Comparison of ENCODE assay signal across 10 mouse cellular contexts in genomic region chr15:81235086-81235920, GRCm38 (mm10). TPM values are rescaled to one million over a fixed set of nuclear protein-coding genes. Genes with fewer than 3 reads are reported as not detected.
DNase-seq lines count a peak whose midpoint lies in the region; ATAC-seq and TF ChIP-seq lines count a peak whose summit lies in the region.
"Had no signal": no experiment of that assay in that cellular context is flagged by ENCODE, and none has a peak within 500 bp of the region (broad histone marks: within the 10 kb centered on the region; RNA-seq: fewer than 3 reads in every experiment).

Gene Mchr1 (plus strand): TSS chr15:81235499.

- H3K4me3 ChIP-seq in forebrain, embryonic 13.5 days: peak within 1 kb of the TSS; percentile 46
- peak within 1 kb of the TSS; percentile 75 for H3K4me3 ChIP-seq in layer of hippocampus, adult 2 months
- peak within 1 kb of the TSS; percentile 34; the same call in 1 of the 2 replicates for H3K4me3 ChIP-seq in liver, embryonic 16.5 days (ENCODE audit: low read depth, low read length)

- H3K4me2 ChIP-seq in forebrain, embryonic 13.5 days: peak within 1 kb of the TSS; percentile 83
- H3K4me2 ChIP-seq in liver, embryonic 16.5 days (ENCODE audit: low read depth, low read length): peak within 1 kb of the TSS; percentile 46

- peaks cover 12% of the 10 kb centered on the region for H3K27me3 ChIP-seq in forebrain, embryonic 13.5 days
- peaks cover 27% of the 10 kb centered on the region for H3K27me3 ChIP-seq in liver, embryonic 16.5 days (ENCODE audit: control insufficient read depth, insufficient read depth, low read depth, low read length)

- peak; percentile 53 for TF ChIP-seq CTCF in layer of hippocampus, adult 2 months (conservative IDR thresholded peaks at IDR 0.05)

- H3K9me3 ChIP-seq in forebrain, embryonic 13.5 days (replicated peaks): no peaks in the 10 kb centered on the region
- H3K9me3 ChIP-seq in liver, embryonic 16.5 days (replicated peaks; ENCODE audit: control insufficient read depth, low read length): no peaks in the 10 kb centered on the region
- H3K9me3 ChIP-seq: G1E had no signal

- WGBS in forebrain, embryonic 13.5 days: 1% methylated on average over 24 of the region's 25 CpGs
- WGBS in liver, embryonic 16.5 days (ENCODE audit: insufficient replicate concordance): 4% methylated on average over 25 of the region's 25 CpGs

- no peaks in the 10 kb centered on the region for H3K36me3 ChIP-seq in forebrain, embryonic 13.5 days (ENCODE audit: poor library complexity, severe bottlenecking)
- no peaks in the 10 kb centered on the region for H3K36me3 ChIP-seq in liver, embryonic 16.5 days (ENCODE audit: control insufficient read depth, insufficient read depth)
- H3K36me3 ChIP-seq: G1E had no signal

- H3K4me1 ChIP-seq in forebrain, embryonic 13.5 days: peaks cover 19% of the 10 kb centered on the region
- no peaks in the 10 kb centered on the region; the same call in 1 of the 2 replicates for H3K4me1 ChIP-seq in liver, embryonic 16.5 days (ENCODE audit: control insufficient read depth, low read depth, low read length)

- intact Hi-C loops in heart, postnatal 14 days (cut with DNase I): loop anchor here (5.0 kb wide), 1 partner anchor 117 kb away; no protein-coding TSS in a partner anchor

- DNase-seq in urinary bladder, postnatal 14 days (ENCODE audit: low spot score): peak; percentile 56
- no peak for DNase-seq in urinary bladder, adult 2 months (ENCODE audit: low spot score)
- DNase-seq in heart, postnatal 14 days: peak; percentile 41 to 55
- DNase-seq in layer of hippocampus, adult 2 months (ENCODE audit: low spot score in 2 of 2): peak; percentile 64 to 77
- DNase-seq in ovary, postnatal 14 days (ENCODE audit: low spot score): peak; percentile 34

- no peak within 1 kb of the TSS for H3K27ac ChIP-seq in forebrain, embryonic 13.5 days
- peak within 1 kb of the TSS; percentile 93 for H3K27ac ChIP-seq in layer of hippocampus, adult 2 months
- H3K27ac ChIP-seq in liver, embryonic 16.5 days (ENCODE audit: low read length): no peak within 1 kb of the TSS

- peak within 1 kb of the TSS; percentile 64 for H3K9ac ChIP-seq in forebrain, embryonic 13.5 days
- H3K9ac ChIP-seq in liver, embryonic 16.5 days (ENCODE audit: low read depth, low read length): no peak within 1 kb of the TSS

- ATAC-seq in forebrain, embryonic 13.5 days: peak; percentile 92
- ATAC-seq in liver, embryonic 16.5 days (ENCODE audit: low read depth): no peak
- no peak for ATAC-seq in inflammation-experienced regulatory T-cells, adult 6 months

RNA-seq across cellular contexts. Expression of gene Mchr1, which starts in this region (rescaled TPM):
- polyA plus RNA-seq in urinary bladder, adult 2 months (2012; rRNA removed): 7.9 and 9.9 TPM in 2 replicates
- 0.87 and 0.92 TPM in 2 replicates for polyA plus RNA-seq in forebrain, embryonic 13.5 days (2015; fragmentation: Nextera tagmentation; extraction: Ambion mirVana)
- total RNA-seq in heart, postnatal 14 days (2021): not detected
- 10 to 100 TPM; 24.6 to 24.9 TPM for total RNA-seq in layer of hippocampus, adult 2 months (2021)
- polyA plus RNA-seq in liver, embryonic 16.5 days (2015; fragmentation: Nextera tagmentation; extraction: Ambion mirVana): 0.19 TPM in 1 of 2 replicates, not detected in the other
- polyA plus RNA-seq in inflammation-experienced regulatory T-cells, adult 6 months (2017; shearing (Covaris generic)): not detected
- total RNA-seq: neutrophil, adult 5-6 weeks had no signal
- polyA plus RNA-seq: G1E had no signal

Comparison
In these comparisons a context has a peak if more than half of its experiments do, and no peak if none do; other contexts are left out.
1. RNA of gene Mchr1 (total RNA-seq): 24.6 to 24.9 TPM in layer of hippocampus, adult 2 months; not detected in heart, postnatal 14 days; every median in the first group is over 10 times any median in the second.
2. Peak in ATAC-seq, H3K4me3 ChIP-seq, H3K9ac ChIP-seq and H3K4me2 ChIP-seq in forebrain, embryonic 13.5 days; RNA of the gene not detected or under 1 TPM.
3. Peak in DNase-seq in heart, postnatal 14 days; RNA of the gene not detected or under 1 TPM.
4. Peak in every context shown above with its lines, with median percentiles within 50 percentile points of each other: H3K4me3 ChIP-seq.